Mouse (Mus musculus): ENCODE results near the gene Itpr2.

GRCm38 (mm10) chr6:146551326-146551725 is 49.3 kb upstream of the Itpr2 start:
- no peak for TF ChIP-seq CTCF (IDR thresholded peaks at IDR 0.05; ENCODE audit: control insufficient read depth, insufficient read depth, low read length)
- no peak for TF ChIP-seq POLR2A (IDR thresholded peaks at IDR 0.05; ENCODE audit: borderline replicate concordance, control insufficient read depth, low read depth, low read length)

Measured in bone marrow, adult 2 months (tissue).